ENCODE assay signal across 9 mouse cellular contexts in the genomic region with DNA sequence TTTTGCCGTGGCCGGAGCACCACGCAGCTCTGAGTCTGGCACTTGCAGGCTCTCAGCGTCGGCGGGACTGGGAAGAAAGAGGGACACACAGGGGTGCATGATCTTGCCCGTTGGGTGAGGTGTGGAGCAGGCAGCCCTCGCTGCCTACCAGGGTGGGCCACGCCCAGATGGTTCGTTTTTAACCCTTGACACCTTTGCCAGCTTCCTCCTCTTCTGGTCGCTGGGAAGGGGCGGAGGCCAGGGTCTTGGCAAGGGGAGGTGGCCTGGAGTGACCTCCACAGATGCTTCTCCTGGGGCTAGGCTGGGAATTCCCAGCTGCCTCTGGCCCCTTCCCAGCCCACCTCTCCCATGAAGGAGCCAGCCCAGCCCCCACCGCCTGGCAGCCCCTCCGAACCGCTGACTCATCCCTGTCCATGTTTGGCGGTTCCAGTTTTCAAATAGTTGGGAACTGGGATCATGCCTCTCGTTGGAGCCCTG. TPM values are rescaled to one million over a fixed set of nuclear protein-coding genes. Genes with fewer than 3 reads are reported as not detected.
A peak's percentile ranks its signal among the peaks of the same experiment; 100 is the strongest.
DNase-seq lines count a peak whose midpoint lies in the region; ATAC-seq lines count a peak whose summit lies in the region.
"Had no signal": no experiment of that assay in that cellular context is flagged by ENCODE, and none has a peak within 500 bp of the region (broad histone marks: within the 10 kb centered on the region; RNA-seq: fewer than 3 reads in every experiment).

No protein-coding gene starts in this region.

- no peaks in the 10 kb centered on the region for H3K27me3 ChIP-seq in neural tube, embryonic 11.5 days (ENCODE audit: control insufficient read depth, insufficient read depth, low read length)
- no peaks in the 10 kb centered on the region for H3K27me3 ChIP-seq in forebrain, embryonic 14.5 days (replicated peaks; ENCODE audit: control insufficient read depth, insufficient read depth, low read length)
- H3K27me3 ChIP-seq in hindbrain, embryonic 10.5 days (ENCODE audit: insufficient read depth, poor library complexity, severe bottlenecking) = peaks cover 10% of the 10 kb centered on the region; the same call in 1 of the 2 replicates
- H3K27me3 ChIP-seq in lung, embryonic 16.5 days (ENCODE audit: control insufficient read depth, insufficient read depth, low read depth, low read length) = no peaks in the 10 kb centered on the region

- H3K4me1 ChIP-seq in neural tube, embryonic 11.5 days (ENCODE audit: control insufficient read depth, insufficient read depth, low read length) = peaks cover 46% of the 10 kb centered on the region
- peaks cover 11% of the 10 kb centered on the region; the same call in 1 of the 2 replicates for H3K4me1 ChIP-seq in forebrain, embryonic 14.5 days (ENCODE audit: control insufficient read depth, insufficient read depth, low read length)
- peaks cover 93% of the 10 kb centered on the region for H3K4me1 ChIP-seq in hindbrain, embryonic 10.5 days (replicated peaks)
- peaks cover 90% of the 10 kb centered on the region for H3K4me1 ChIP-seq in lung, embryonic 16.5 days (replicated peaks; ENCODE audit: control insufficient read depth, insufficient read depth, low read length)

- no peak overlapping the region for H3K4me3 ChIP-seq in neural tube, embryonic 11.5 days (ENCODE audit: low read depth, low read length)
- no peak overlapping the region for H3K4me3 ChIP-seq in forebrain, embryonic 14.5 days (ENCODE audit: low read depth, low read length)
- peak overlapping the region; percentile 31 for H3K4me3 ChIP-seq in hindbrain, embryonic 10.5 days
- peak overlapping the region; percentile 18 for H3K4me3 ChIP-seq in lung, embryonic 16.5 days (ENCODE audit: low read length)

- ATAC-seq in neural tube, embryonic 11.5 days (ENCODE audit: insufficient read depth, low FRiP score, low TSS enrichment) = no peak
- ATAC-seq in forebrain, embryonic 14.5 days = no peak
- no peak for ATAC-seq in lung, embryonic 16.5 days (ENCODE audit: low read depth)

- H3K9ac ChIP-seq in neural tube, embryonic 11.5 days (ENCODE audit: low read length) = no peak overlapping the region
- no peak overlapping the region for H3K9ac ChIP-seq in forebrain, embryonic 14.5 days (ENCODE audit: low read length)
- H3K9ac ChIP-seq in lung, embryonic 16.5 days (ENCODE audit: low read length) = peak overlapping the region; percentile 3

- H3K4me2 ChIP-seq in neural tube, embryonic 11.5 days (ENCODE audit: low read depth) = peak overlapping the region; percentile 1; the same call in 1 of the 2 replicates
- 0 out of 2 replicates have a peak overlapping the region, but pooled peaks have one; percentile 4 for H3K4me2 ChIP-seq in forebrain, embryonic 14.5 days (ENCODE audit: low read length)
- H3K4me2 ChIP-seq in lung, embryonic 16.5 days (ENCODE audit: low read depth, low read length) = peak overlapping the region; percentile 48

- H3K9me3 ChIP-seq in neural tube, embryonic 11.5 days (ENCODE audit: control insufficient read depth, low read length) = no peaks in the 10 kb centered on the region
- H3K9me3 ChIP-seq in forebrain, embryonic 14.5 days (replicated peaks; ENCODE audit: control insufficient read depth, low read length) = no peaks in the 10 kb centered on the region
- no peaks in the 10 kb centered on the region for H3K9me3 ChIP-seq in hindbrain, embryonic 10.5 days
- no peaks in the 10 kb centered on the region for H3K9me3 ChIP-seq in lung, embryonic 16.5 days (ENCODE audit: control insufficient read depth, low read length)

- no peak overlapping the region for H3K27ac ChIP-seq in neural tube, embryonic 11.5 days (ENCODE audit: low read depth, low read length)
- no peak overlapping the region for H3K27ac ChIP-seq in forebrain, embryonic 14.5 days (ENCODE audit: low read depth, low read length)
- H3K27ac ChIP-seq in hindbrain, embryonic 10.5 days = peak overlapping the region; percentile 81
- peak overlapping the region; percentile 78 for H3K27ac ChIP-seq in lung, embryonic 16.5 days (ENCODE audit: low read length)

- DNase-seq in neural tube, embryonic 11.5 days (ENCODE audit: low spot score) = no peak
- no peak for DNase-seq in neural tube, embryonic 10.5 days (ENCODE audit: extremely low spot score, low spot score)
- DNase-seq in forebrain, embryonic 14.5 days (ENCODE audit: low spot score) = no peak
- peak; percentile 31 for DNase-seq in hindbrain, embryonic 10.5 days (ENCODE audit: low spot score)
- no peak for DNase-seq in right cerebral cortex, postnatal 25 days
- DNase-seq in left cerebral cortex, adult 9 months (ENCODE audit: low spot score in 2 of 2) = no peak
- DNase-seq in left cerebral cortex, adult 18-20 months (ENCODE audit: low spot score in 2 of 2) = no peak

- WGBS in neural tube, embryonic 11.5 days = 18% methylated on average over 17 of the region's 17 CpGs
- WGBS in forebrain, embryonic 14.5 days = 24% methylated on average over 17 of the region's 17 CpGs
- 17% methylated on average over 17 of the region's 17 CpGs for WGBS in hindbrain, embryonic 10.5 days
- WGBS in lung, embryonic 16.5 days = 8% methylated on average over 17 of the region's 17 CpGs

- no peaks in the 10 kb centered on the region for H3K36me3 ChIP-seq in neural tube, embryonic 11.5 days (ENCODE audit: control insufficient read depth, insufficient read depth, low read length)
- H3K36me3 ChIP-seq in forebrain, embryonic 14.5 days (ENCODE audit: control insufficient read depth, insufficient read depth, low read length) = no peaks in the 10 kb centered on the region
- H3K36me3 ChIP-seq in hindbrain, embryonic 10.5 days = no peaks in the 10 kb centered on the region; the same call in 1 of the 2 replicates
- no peaks in the 10 kb centered on the region for H3K36me3 ChIP-seq in lung, embryonic 16.5 days (ENCODE audit: control insufficient read depth, insufficient read depth, low read length)

RNA-seq across cellular contexts. Expression of a gene that starts 8.2 kb away (rescaled TPM):
- 18.6 and 21.5 TPM in 2 replicates for polyA plus RNA-seq in neural tube, embryonic 11.5 days (2014; fragmentation: Nextera tagmentation; extraction: Ambion mirVana)
- polyA plus RNA-seq in forebrain, embryonic 14.5 days (2014; fragmentation: Nextera tagmentation; extraction: Ambion mirVana) = 4.0 and 4.7 TPM in 2 replicates
- 15.2 and 18.2 TPM in 2 replicates for polyA plus RNA-seq in hindbrain, embryonic 10.5 days (2016; fragmentation: Nextera tagmentation; extraction: Ambion mirVana)
- 34.7 and 35.2 TPM in 2 replicates for polyA plus RNA-seq in lung, embryonic 16.5 days (2015; fragmentation: Nextera tagmentation; extraction: Ambion mirVana)
- total RNA-seq in left cerebral cortex, adult 18-20 months (2021) = 1 to 10 TPM; 4.3 to 5.0 TPM

RNA-seq across cellular contexts. Expression of a gene that starts 23.7 kb away (rescaled TPM):
- polyA plus RNA-seq in neural tube, embryonic 11.5 days (2014; fragmentation: Nextera tagmentation; extraction: Ambion mirVana) = not detected in 2 replicates
- not detected in 2 replicates for polyA plus RNA-seq in forebrain, embryonic 14.5 days (2014; fragmentation: Nextera tagmentation; extraction: Ambion mirVana)
- not detected in 2 replicates for polyA plus RNA-seq in hindbrain, embryonic 10.5 days (2016; fragmentation: Nextera tagmentation; extraction: Ambion mirVana)
- not detected in 2 replicates for polyA plus RNA-seq in lung, embryonic 16.5 days (2015; fragmentation: Nextera tagmentation; extraction: Ambion mirVana)
- not detected for total RNA-seq in left cerebral cortex, adult 18-20 months (2021)
- total RNA-seq: left cerebral cortex, postnatal 10 days had no signal

RNA-seq across cellular contexts. Expression of a gene that starts 46.5 kb away (rescaled TPM):
- not detected in 2 replicates for polyA plus RNA-seq in neural tube, embryonic 11.5 days (2014; fragmentation: Nextera tagmentation; extraction: Ambion mirVana)
- polyA plus RNA-seq in forebrain, embryonic 14.5 days (2014; fragmentation: Nextera tagmentation; extraction: Ambion mirVana) = not detected in 2 replicates
- not detected in 2 replicates for polyA plus RNA-seq in hindbrain, embryonic 10.5 days (2016; fragmentation: Nextera tagmentation; extraction: Ambion mirVana)
- polyA plus RNA-seq in lung, embryonic 16.5 days (2015; fragmentation: Nextera tagmentation; extraction: Ambion mirVana) = not detected in 2 replicates
- not detected for total RNA-seq in left cerebral cortex, adult 18-20 months (2021)
- total RNA-seq: left cerebral cortex, postnatal 10 days had no signal

Comparison
In these comparisons a context has a peak if more than half of its experiments do, and no peak if none do; other contexts are left out.
1. H3K27ac ChIP-seq: peak in hindbrain, embryonic 10.5 days (single experiment) and lung, embryonic 16.5 days (single experiment); none in neural tube, embryonic 11.5 days (single experiment) and forebrain, embryonic 14.5 days (single experiment).
2. H3K4me3 ChIP-seq: peak in hindbrain, embryonic 10.5 days (single experiment) and lung, embryonic 16.5 days (single experiment); none in neural tube, embryonic 11.5 days (single experiment) and forebrain, embryonic 14.5 days (single experiment).
3. Peak in every context shown above with its lines, with median percentiles within 50 percentile points of each other: H3K4me2 ChIP-seq.